Mouse (Mus musculus) megakaryocyte-erythroid progenitor cell, adult 5-6 weeks (primary cell): ENCODE data around the gene Tex11. TPM values are rescaled to one million over a fixed set of nuclear protein-coding genes. Genes with fewer than 3 reads are reported as not detected.
"Not testable (repeated sequence)": the region's sequence is repeated elsewhere in the genome, so short reads cannot be mapped to it uniquely, and the experiment has no call there.

Source experiments
- ATAC-seq: replicated peaks from 2 replicates; pipeline ENCODE4 v1.8.0; 2016; ENCODE audit warnings: mild to moderate bottlenecking, inconsistent platforms; ENCODE audit not compliant: severe bottlenecking, poor library complexity, low FRiP score, low TSS enrichment
- total RNA-seq, 2 experiments: library from RNA; stranded (forward) in 1 of 2; stranded (reverse) in 1 of 2; fragments of 200-1000, 215-1000 nt in 1 of 2; fragments of >200 nt in 1 of 2; fragmentation: Nextera tagmentation in 1 of 2; gene quantifications; 2 replicates each; pipeline ENCODE4 v1.2.3; 2014 to 2017

The Tex11 gene
- total RNA-seq (2014; fragmentation: Nextera tagmentation) (not detected in 2 replicates), total RNA-seq (2017) (not detected in 2 replicates)

DNA sequence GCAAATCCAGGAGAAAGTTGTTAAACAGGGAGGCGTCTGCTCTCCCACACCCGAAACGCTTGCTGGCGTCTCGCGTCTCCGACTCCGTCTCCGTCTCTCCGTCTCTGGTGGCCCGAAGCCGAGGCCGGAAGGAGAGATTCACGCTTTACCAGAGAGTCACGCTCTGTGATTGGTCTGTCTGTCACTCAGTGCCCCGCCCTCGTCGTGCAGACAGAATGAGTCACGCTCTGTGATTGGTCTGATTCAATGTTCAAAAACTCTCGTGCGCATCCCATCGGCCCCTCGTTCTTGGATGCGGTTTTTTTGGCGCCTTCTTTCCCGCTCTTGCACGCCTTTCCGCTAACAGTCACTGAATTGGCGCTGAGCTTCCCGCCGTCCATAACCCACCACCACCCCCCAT, at the start of gene Tex11:
Gene Tex11 (minus strand): TSS at position 127 of the 400 bp plus-strand sequence.
- no peak for ATAC-seq

DNA sequence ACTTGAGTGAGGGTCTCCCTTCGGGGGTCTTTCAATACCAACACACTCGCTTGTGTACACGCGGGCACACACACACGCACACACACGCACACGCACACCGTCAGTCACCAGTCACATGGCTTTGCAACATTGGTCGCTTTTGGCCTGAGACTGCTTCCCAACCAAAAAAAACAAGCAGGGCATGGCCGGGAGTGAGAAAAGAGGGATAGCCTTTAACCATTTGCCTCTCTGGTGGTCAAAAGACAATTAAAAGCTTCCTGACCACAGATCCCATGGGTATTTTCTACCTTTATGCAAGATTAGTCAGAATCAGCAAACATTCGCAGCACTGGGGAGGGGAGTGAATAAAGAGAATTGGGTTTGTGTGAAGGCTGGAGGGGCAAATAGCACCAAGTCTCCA, 26.5 kb upstream of the Tex11 start, which contains the start of gene Slc7a3:
Gene Slc7a3 (minus strand): TSS at position 101 of the 400 bp plus-strand sequence.
- no peak for ATAC-seq

DNA sequence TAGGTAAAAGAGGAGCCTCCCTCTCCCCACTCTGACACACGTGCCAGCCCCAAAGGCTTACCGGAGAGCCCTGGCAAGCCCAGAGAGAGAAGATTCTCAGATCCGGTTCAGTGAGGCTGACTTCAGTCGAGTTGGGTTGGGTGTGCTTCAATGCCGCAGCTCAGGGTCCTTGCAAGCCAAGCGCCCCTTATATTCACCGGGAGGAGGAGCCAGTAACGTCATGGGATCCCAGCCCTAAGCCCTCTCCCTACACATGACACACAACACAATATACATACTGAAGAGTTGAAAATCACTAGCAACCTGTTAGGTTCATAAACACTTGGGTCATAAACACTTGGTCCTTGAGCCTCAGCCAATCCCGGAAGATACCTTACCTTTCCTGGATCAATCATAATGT, 25.7 kb upstream of the Tex11 start:
- ATAC-seq, result not testable (repeated sequence)

DNA sequence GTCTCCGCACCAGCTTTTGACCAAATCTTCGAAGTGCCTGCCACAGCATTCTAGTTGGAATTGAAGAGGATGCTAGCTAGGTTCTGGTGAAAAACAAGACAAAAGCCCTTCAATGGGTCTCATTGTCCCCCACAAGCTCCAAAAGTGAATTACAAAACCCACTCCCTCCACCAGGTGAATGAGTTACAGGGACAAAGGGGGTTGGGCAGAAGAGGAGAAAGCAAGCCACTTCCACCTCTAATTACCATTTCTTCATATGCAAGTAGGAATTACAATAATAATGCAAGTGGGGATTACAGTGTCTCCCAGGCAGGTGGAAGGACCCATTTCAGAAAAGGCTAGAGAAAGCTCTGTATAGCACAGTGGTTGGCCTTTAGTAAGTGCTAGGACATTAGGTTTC, 24.7 kb upstream of the Tex11 start:
- no peak for ATAC-seq

GRCm38 (mm10) chrX:101065245-101065644, 5.8 kb upstream of the Tex11 start:
- ATAC-seq, result no peak

DNA sequence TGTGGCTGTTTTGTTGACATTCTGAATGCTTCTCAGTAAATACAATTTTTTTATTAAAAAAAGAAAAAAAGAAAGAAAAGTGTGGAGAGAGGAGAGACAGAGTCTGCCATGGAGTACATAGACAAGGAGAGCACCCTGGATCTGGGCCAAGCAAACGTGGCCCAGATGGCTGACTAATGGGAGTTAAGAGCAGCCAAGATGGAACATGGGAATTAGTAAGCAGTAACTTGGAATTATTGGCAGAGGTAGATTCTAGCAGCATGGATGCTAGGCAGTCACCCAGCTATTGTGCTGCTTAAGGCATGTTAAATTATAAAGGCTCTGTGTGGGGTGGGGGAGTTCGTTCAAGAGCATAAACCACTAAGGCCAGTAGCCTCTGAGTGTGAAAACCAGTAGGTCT, 4.0 kb upstream of the Tex11 start:
- no peak for ATAC-seq

- ATAC-seq, result no peak
Observed at GRCm38 (mm10) chrX:100943640-100944039, 115.8 kb downstream of the Tex11 start.

GRCm38 (mm10) chrX:100839211-100839610, 220.3 kb downstream of the Tex11 start:
- ATAC-seq, result no peak

- ATAC-seq, result no peak
Observed at GRCm38 (mm10) chrX:100832806-100833205, 226.7 kb downstream of the Tex11 start.

GRCm38 (mm10) chrX:100825557-100825956, 233.9 kb downstream of the Tex11 start:
- no peak for ATAC-seq

DNA sequence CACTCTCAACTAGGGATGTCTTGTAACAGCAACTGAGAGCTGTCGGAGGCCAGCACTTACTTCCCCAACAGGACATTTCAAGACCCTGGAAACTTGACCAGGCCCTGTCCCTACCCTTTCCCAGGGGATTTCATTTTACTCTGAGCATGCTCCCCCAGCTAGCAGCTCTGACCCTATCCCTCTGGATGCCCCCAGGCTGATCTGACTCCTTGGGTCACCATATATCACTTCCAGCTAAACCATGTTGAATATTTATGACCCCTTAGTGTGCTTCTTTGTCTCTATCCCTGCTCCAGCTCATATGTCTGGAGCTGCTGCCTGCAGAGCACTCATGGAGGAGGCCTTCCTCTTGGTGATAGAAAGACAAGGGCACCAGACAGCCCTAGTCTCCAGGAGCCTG, 238.3 kb downstream of the Tex11 start:
- ATAC-seq, result no peak

DNA sequence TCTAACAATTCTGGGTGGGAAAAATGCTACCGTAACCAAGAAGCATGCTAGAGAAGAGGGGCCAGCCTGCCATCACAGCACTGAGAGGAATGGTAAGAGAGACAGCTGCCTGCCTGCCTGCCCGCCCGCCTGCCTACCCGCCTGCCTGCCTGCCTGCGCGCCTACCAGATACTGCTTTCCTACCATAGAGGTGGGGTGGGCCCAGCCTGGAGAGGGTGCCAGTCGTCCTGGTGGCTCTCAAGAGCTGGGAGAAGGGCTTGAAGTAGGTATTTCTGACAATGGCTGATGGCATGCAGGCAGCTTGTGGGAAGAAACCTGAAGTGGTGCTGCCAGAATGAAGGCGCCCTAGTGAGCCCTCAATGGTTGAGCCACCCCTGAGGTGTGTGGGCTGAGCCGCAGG, 240.8 kb downstream of the Tex11 start:
- ATAC-seq, result no peak

DNA sequence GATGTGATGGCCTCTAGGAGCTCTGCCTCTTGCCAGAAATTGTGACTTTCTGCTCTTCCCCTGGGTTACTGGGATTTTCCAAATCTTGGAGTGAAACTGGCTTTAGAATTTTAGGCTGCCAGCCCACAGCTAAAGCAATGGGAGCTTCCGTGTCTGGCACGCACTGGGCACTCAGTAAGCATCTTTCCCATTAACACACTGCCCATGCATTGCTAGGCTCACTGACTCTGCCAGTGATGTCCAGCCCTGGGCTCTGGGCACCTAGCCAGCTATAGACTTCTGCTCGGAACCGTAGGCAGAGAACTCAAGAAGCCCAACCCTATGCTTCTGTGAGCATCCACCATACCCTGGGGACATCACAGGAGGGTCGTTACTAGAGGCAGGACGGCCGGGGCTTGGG, 243.7 kb downstream of the Tex11 start:
- ATAC-seq, result no peak

DNA sequence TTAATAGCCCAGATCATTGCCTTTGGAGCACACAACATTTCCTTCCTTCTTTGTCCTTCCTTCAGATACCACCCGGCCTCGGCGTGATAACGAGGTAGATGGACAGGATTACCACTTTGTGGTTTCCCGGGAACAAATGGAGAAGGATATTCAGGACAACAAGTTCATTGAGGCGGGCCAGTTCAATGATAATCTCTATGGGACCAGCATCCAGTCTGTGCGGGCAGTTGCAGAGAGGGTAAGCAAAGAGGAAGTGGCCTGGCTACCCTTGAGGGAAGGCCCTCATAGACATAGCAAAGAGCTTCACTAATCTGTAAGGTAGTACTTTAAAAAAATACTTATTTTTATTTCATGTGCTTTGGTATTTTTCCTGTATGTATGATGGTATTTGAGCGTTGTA, 245.3 kb downstream of the Tex11 start:
- ATAC-seq, result no peak

GRCm38 (mm10) chrX:100811129-100811528, 248.3 kb downstream of the Tex11 start:
- ATAC-seq, result no peak

GRCm38 (mm10) chrX:100802034-100802433, 257.4 kb downstream of the Tex11 start:
- no peak for ATAC-seq

DNA sequence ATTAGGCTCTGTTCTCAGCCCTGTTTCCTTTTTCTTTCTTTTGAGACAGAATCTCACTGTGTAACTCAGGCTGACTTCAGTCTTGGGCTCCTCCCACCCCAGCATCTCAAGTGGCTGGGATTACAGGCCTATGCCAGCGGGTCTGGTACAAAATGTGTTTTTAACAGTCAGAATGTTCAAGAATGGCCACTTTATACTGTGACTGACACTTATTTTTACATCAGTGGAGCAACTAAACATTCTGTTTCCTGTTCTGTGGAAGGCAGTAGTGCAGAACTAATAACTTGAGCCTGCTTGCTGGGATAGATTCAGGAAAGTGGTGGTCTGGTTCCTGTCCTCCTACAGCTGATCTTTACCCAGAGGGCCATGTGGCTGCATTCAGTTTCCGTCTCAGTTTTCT, 258.8 kb downstream of the Tex11 start:
- ATAC-seq, result no peak

- ATAC-seq, result no peak
Observed at GRCm38 (mm10) chrX:100797851-100798527, 261.5 kb downstream of the Tex11 start.

DNA sequence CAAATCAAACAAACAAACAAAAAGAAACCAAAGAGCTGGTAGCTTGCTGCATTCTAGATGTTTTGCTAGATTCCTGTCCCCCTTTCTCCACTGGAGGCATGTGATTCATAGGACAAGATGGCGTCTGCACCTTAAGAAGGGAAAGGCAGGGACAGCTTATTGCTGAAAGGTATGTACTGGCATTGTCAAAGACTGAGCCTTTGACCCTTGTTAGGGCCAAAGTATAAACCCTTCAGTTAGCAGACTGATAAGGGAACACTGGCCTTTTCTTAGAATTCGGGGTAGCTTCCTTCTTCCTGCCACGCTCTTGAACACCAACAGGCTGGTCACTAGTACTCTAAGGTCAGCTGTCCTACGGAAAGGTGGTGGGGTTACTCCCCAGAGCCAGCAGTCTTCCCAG, 262.1 kb downstream of the Tex11 start:
- ATAC-seq, result no peak

DNA sequence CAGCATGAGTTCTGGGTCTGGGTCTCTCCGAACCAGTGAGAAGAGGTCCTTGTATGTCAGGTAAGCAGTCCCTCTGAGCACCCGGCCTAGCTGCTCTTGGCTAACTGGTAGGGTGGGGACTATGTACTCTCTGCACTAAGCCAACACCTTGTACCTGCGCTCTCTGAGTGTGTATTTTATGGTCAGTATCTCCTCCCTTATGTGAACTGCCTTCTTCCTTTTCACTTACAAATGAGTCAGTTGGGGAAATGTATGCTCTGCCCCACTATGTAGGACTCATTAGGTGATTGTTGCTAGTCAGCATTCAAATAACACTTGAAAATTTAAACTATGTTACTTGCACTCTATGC, 262.8 kb downstream of the Tex11 start:
- no peak for ATAC-seq

- no peak for ATAC-seq
Observed at GRCm38 (mm10) chrX:100796041-100796740, 263.3 kb downstream of the Tex11 start.
